Mouse (Mus musculus) hindbrain, embryonic 14.5 days (tissue): ENCODE measurements at regions not wholly inside any gene's neighbourhood (a gene's known extent, or its start where the extent isn't known, plus 50 kb on each side); places are given as distances from the start of the nearest gene placed in this dataset.
"Not testable (repeated sequence)": the region's sequence is repeated elsewhere in the genome, so short reads cannot be mapped to it uniquely, and the experiment has no call there.

Experiments used
- ATAC-seq: fragments of 200-750 bp; cut with Nextera tagmentation; 2 replicates; pipeline ENCODE4 v1.8.0; 2017; ENCODE audit warnings: moderate number of reproducible peaks, mild to moderate bottlenecking, moderate TSS enrichment, moderate library complexity; ENCODE audit not compliant: low FRiP score
- DNase-seq: peaks from one replicate; pipeline ENCODE4 v3.0.0-alpha.2; 2015; ENCODE audit warnings: low spot score
- H3K27ac ChIP-seq: fragments of 300-500 bp; sonication (generic); 2 replicates; pipeline ENCODE4 v1.5.1; 2014; ENCODE audit warnings: mild to moderate bottlenecking, moderate library complexity
- H3K27me3 ChIP-seq: fragments of 300-500 bp; sonication (generic); 2 replicates; pipeline ENCODE4 v1.6.1; 2014; ENCODE audit warnings: mild to moderate bottlenecking, low read length, mixed read lengths; ENCODE audit not compliant: control insufficient read depth, insufficient read depth
- H3K36me3 ChIP-seq: fragments of 300-500 bp; sonication (generic); replicated peaks from 2 replicates; pipeline ENCODE4 v1.6.1; 2014; ENCODE audit not compliant: control insufficient read depth, insufficient read depth
- H3K4me1 ChIP-seq: fragments of 300-500 bp; sonication (generic); replicated peaks from 2 replicates; pipeline ENCODE4 v1.6.1; 2014; ENCODE audit warnings: antibody characterized with exemption, low read length, mixed read lengths; ENCODE audit not compliant: control insufficient read depth, insufficient read depth
- H3K4me2 ChIP-seq: fragments of 300-500 bp; sonication (generic); replicated peaks from 2 replicates; pipeline ENCODE4 v1.6.1; 2014; ENCODE audit warnings: mild to moderate bottlenecking, moderate library complexity
- H3K4me3 ChIP-seq: fragments of 300-500 bp; sonication (generic); replicated peaks from 2 replicates; pipeline ENCODE4 v1.5.1; 2014; ENCODE audit warnings: mild to moderate bottlenecking, low read length
- H3K9ac ChIP-seq: fragments of 300-500 bp; sonication (generic); 2 replicates; pipeline ENCODE4 v1.6.1; 2014
- H3K9me3 ChIP-seq: fragments of 300-500 bp; sonication (generic); 2 replicates; pipeline ENCODE4 v1.6.1; 2016; ENCODE audit warnings: low read length; ENCODE audit not compliant: control insufficient read depth
- WGBS: fragments of 180-500 bp; shearing (Covaris S2); extraction: QIAGEN DNeasy Blood & Tissue Kit; methylation state at CpG from one replicate; pipeline ENCODE4 v1.1.7; 2014; 5-methylcytosine and 5-hydroxymethylcytosine counted together

DNA sequence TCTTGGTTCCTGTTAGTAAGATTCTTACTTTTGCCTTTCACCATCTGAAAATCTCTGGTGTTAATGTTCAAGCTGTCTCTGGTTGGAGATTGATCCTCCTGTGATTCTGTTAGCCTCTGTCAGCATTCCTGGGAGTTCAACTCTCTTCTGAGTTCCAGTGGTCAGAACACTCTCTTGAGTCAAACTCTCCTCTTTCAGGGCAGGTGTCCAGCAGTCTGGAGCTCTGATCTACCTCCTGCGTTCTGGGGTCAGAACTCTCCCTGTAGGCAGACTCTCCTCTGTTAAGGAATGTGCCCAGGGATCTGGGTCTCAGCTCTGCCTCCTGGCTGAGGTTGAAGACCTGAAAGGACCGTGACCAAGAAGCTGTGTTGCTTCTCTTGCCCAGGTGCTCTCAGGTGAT lies 581.3 kb downstream of the H2al1n start:
- not testable (repeated sequence) for H3K36me3 ChIP-seq, ATAC-seq, H3K4me2 ChIP-seq, H3K9ac ChIP-seq, H3K27me3 ChIP-seq, H3K4me1 ChIP-seq, H3K9me3 ChIP-seq, H3K4me3 ChIP-seq, H3K27ac ChIP-seq, DNase-seq
- WGBS: 93% methylated on average over 2 of the region's 2 CpGs

DNA sequence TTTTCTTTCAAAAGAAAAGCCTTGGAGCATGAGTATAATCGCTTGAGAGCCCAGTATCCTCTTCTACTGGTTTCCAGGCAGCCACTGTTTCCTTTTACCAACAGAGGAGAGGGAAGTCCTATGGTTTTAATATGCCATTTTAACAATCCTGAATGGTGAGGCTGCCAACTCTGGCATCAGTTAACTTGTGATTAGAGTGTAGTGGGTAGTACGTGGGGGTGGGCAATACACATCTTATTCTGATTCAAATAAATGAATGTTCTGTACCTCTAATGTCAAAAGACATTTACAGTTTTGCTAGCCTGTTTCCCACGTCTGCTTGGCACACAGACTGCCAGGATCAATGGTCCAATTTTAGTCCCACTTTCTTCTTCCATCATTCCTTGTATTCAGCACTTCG lies 624.9 kb downstream of the H2al1n start:
- 63% methylated on average over 4 of the region's 4 CpGs for WGBS
- DNase-seq (no peak), ATAC-seq (no peak)
- Histone ChIP-seq H3K36me3 (no peaks in the 10 kb centered on the region), H3K4me1 (no peaks in the 10 kb centered on the region), H3K4me2 (no peak overlapping the region), H3K27me3 (no peaks in the 10 kb centered on the region), H3K27ac (no peak overlapping the region), H3K9me3 (no peaks in the 10 kb centered on the region), H3K4me3 (no peak overlapping the region), H3K9ac (no peak overlapping the region)

DNA sequence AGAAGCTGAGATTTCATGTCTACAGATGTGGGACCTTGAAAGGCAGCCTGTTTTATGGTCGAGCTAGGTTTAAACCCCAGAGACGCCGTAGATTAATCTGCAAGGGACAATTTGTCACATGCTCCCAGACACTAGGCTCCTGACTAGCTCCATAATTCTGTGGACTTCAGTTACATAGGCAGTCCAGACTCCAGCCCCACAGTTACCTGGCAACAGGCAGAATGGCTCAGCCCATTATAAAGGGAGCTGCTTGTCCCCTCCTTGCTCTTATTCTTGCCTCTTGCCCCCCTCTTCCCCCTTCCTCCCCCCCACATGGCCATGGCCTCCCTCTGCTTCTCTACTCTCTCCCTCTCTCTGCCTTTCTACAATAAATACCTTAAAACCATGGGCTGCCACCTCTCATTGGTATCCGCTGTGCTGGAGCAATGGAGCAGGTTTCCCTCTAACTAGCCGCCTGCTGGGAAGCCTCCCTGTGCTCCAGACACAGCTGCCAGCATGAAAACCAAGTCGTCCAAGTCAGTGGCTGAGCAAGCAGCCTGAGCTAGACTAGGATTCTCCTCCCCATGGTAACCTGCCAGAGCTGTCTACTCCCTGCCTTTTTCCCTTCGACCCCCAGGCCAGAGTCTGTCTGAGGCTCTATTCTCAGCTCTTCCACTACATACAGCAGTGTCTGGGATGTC lies 628.9 kb downstream of the H2al1n start:
- no peaks in the 10 kb centered on the region for H3K36me3 ChIP-seq
- H3K4me3 ChIP-seq: no peak overlapping the region
- H3K4me1 ChIP-seq: no peaks in the 10 kb centered on the region
- WGBS: 31% methylated on average over 7 of the region's 7 CpGs
- ATAC-seq (peak; percentile 80), DNase-seq (no peak)
- no peak overlapping the region for H3K4me2 ChIP-seq
- no peaks in the 10 kb centered on the region for H3K27me3 ChIP-seq
- no peaks in the 10 kb centered on the region for H3K9me3 ChIP-seq
- H3K27ac ChIP-seq: no peak overlapping the region
- no peak overlapping the region for H3K9ac ChIP-seq

DNA sequence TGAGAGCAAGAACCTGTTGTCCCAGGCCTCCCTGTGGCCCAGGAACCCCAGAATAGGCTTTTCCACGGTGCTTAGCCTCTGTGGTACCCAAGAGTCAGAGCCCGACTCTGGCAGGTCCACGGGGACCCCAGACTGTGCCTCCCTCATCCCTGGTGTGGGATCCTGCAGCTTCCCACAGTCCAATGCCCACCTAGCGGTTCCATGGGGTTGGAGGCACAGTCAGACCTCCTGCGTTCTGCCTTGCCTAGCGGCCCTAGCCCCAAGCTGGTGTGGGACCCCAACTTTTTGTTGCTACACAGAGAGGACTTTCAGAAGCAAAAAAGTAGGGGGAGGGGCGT lies 629.4 kb downstream of the H2al1n start:
- ATAC-seq (0 out of 2 replicates have a peak, but pooled peaks have one; percentile 17), DNase-seq (no peak)
- H3K9me3 ChIP-seq: no peaks in the 10 kb centered on the region
- no peaks in the 10 kb centered on the region for H3K4me1 ChIP-seq
- H3K36me3 ChIP-seq: no peaks in the 10 kb centered on the region
- H3K4me2 ChIP-seq: no peak overlapping the region
- H3K27ac ChIP-seq: no peak overlapping the region
- H3K9ac ChIP-seq: no peak overlapping the region
- 65% methylated on average over 7 of the region's 7 CpGs for WGBS
- no peak overlapping the region for H3K4me3 ChIP-seq
- H3K27me3 ChIP-seq: no peaks in the 10 kb centered on the region

DNA sequence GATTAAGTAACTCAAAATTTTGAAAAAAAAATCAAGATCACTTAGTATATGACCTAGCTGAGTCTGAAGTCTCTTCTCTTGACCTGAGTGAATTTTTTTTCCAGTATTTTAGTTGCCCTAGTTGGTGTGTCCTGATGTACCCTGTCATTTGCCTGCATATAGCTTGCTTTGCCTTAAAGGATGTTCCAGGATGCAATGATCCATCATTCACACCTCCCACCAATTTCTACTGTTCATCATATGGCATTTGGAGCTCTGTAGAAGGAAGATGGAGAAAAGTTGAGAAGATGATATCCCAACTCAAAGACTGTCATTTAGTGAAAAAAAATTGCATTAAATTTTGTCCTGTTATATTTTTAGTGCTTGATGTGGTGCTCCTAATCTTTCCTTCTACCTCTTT lies 634.4 kb downstream of the H2al1n start:
- ATAC-seq (no peak), DNase-seq (no peak)
- no peaks in the 10 kb centered on the region for H3K9me3 ChIP-seq
- H3K27ac ChIP-seq: no peak overlapping the region
- no peak overlapping the region for H3K4me2 ChIP-seq
- H3K9ac ChIP-seq: no peak overlapping the region
- no peaks in the 10 kb centered on the region for H3K27me3 ChIP-seq
- no peaks in the 10 kb centered on the region for H3K4me1 ChIP-seq
- H3K36me3 ChIP-seq: no peaks in the 10 kb centered on the region
- no peak overlapping the region for H3K4me3 ChIP-seq

DNA sequence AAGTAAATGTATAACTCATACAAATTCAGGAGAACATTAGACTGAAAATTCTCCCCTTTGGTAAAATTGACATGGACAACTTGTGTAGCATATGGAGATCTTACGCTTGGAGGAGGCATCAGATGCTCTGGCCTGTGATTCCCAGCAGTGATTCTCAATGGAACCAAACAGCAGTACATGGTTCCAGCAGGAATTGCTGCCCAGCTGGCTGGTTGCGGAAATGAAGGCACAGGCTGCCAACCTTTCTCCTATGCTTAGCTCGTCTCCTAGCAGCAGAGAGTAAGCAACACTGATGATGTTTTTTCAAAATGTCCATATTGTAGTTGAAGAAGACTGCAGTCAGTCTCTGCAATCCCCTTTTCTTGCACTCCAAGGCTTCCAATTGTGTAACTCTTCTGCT lies 673.7 kb downstream of the H2al1n start:
- WGBS: 76% methylated on average over 3 of the region's 3 CpGs
- Histone ChIP-seq H3K27ac (no peak overlapping the region), H3K4me1 (no peaks in the 10 kb centered on the region), H3K9ac (no peak overlapping the region), H3K27me3 (no peaks in the 10 kb centered on the region), H3K4me2 (no peak overlapping the region), H3K9me3 (no peaks in the 10 kb centered on the region), H3K36me3 (no peaks in the 10 kb centered on the region), H3K4me3 (no peak overlapping the region)
- DNase-seq (no peak), ATAC-seq (no peak)
